ENCODE assay signal across 7 mouse cellular contexts in the genomic region with DNA sequence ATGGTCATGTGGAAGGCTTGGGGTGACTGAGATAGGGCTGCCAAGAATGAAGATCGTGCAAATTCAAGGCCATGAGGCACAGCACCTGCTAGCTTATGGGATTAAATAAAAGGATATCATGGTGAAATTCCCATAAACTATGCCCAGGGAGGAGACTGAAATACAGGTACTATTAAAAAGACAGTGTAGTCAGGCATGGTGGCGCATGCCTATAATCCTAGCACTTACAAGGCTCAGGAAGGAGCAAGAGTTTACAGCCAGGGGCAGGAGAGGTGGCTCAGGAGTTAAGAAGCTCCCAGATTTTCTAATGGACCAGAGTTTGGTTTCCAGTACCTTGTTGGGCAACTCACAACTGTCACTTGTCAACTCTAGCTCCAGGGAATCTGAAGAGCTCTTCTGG.
"Had no signal": no experiment of that assay in that cellular context is flagged by ENCODE, and none has a peak within 500 bp of the region (broad histone marks: within the 10 kb centered on the region; RNA-seq: fewer than 3 reads in every experiment).

No protein-coding gene starts in this region.

- DNase-seq: retina, postnatal 1 day; right cerebral cortex, adult 18-20 months; right cerebral cortex, postnatal 14 days; right cerebral cortex, postnatal 25 days; right cerebral cortex, postnatal 4 days; spleen, adult 18-20 months; thymus, adult 18-20 months had no signal
